Mouse (Mus musculus) CH12.LX (cell line): ENCODE measurements around the gene Acot4.
"Not testable (repeated sequence)": the region's sequence is repeated elsewhere in the genome, so short reads cannot be mapped to it uniquely, and the experiment has no call there.

ENCODE experiments used
- CHD2 ChIP-seq: IDR thresholded peaks from 2 replicates; pipeline ENCODE4 v1.6.1; 2011; ENCODE audit warnings: low read length, improper control_type of control experiment
- POLR2AphosphoS2 ChIP-seq: IDR thresholded peaks from 2 replicates; pipeline ENCODE4 v1.6.1; 2011; ENCODE audit warnings: low read depth, low read length, improper control_type of control experiment
- RAD21 ChIP-seq: IDR thresholded peaks from 2 replicates; pipeline ENCODE4 v1.6.1; 2011; ENCODE audit warnings: low read depth, mild to moderate bottlenecking, low read length, improper control_type of control experiment, moderate library complexity

DNA sequence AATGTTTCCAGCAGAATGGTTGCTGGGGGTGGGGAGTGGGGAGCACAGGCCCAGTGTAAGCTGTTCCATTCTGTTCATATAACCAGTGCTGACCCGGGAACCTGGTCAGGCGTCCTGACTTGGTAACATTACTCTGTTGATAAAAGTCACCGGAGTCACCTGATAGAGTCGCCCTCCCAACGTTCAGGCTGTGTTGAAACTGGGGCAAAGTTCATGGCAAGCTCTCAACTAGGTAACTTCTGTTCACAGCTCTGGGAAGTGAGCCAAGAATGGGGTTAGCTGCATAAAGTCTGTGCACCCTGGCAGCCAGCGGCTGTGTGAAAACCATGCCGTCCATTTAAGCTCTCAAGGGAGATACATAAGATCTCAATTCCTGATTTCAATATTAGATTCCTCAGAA is 17.7 kb upstream of the Acot4 start:
- TF ChIP-seq CHD2, POLR2AphosphoS2, RAD21: not testable (repeated sequence)
